Mouse (Mus musculus) CH12.LX (cell line): ENCODE measurements around the gene Syngap1. TPM values are rescaled to one million over a fixed set of nuclear protein-coding genes. Genes with fewer than 3 reads are reported as not detected.

Experiments used
- DNase-seq: peaks from one replicate; pipeline ENCODE4 v3.0.0-alpha.2; 2013; ENCODE audit errors: extremely low read depth
- H3K27ac ChIP-seq: 2 replicates; pipeline ENCODE4 v1.5.1; 2012; ENCODE audit warnings: low read depth, mild to moderate bottlenecking, control low read depth, moderate library complexity; ENCODE audit not compliant: insufficient read depth
- H3K27me3 ChIP-seq: replicated peaks from 2 replicates; pipeline ENCODE3; 2012; ENCODE audit warnings: inconsistent platforms
- H3K36me3 ChIP-seq, 2 experiments: replicated peaks in 1 of 2; 2 replicates each; pipeline versions ENCODE3 to v1.6.1; 2012; ENCODE audit warnings: inconsistent platforms in 1 of 2, low read length in 1 of 2, mild to moderate bottlenecking in 1 of 2, mixed read lengths in 1 of 2, moderate library complexity in 1 of 2; ENCODE audit not compliant: control insufficient read depth in 1 of 2, insufficient read depth in 1 of 2
- H3K4me1 ChIP-seq, 2 experiments: 2 replicates each; pipeline ENCODE4 v1.6.1; 2012; ENCODE audit warnings: inconsistent platforms in 1 of 2, moderate library complexity in 1 of 2; ENCODE audit not compliant: insufficient read depth in 2 of 2, control insufficient read depth in 1 of 2
- H3K4me2 ChIP-seq: 2 replicates; pipeline ENCODE4 v1.6.1; 2012; ENCODE audit warnings: low read depth, mild to moderate bottlenecking, control low read depth; ENCODE audit not compliant: poor library complexity, insufficient read depth, severe bottlenecking
- H3K4me3 ChIP-seq, 3 experiments: fragments of 150-350 bp in 1 of 3; sonication (generic) in 1 of 3; replicated peaks in 1 of 3; 2 replicates each; pipeline versions ENCODE3 to v1.5.1; 2011 to 2012; ENCODE audit warnings: low read depth in 2 of 3, low read length in 2 of 3, mild to moderate bottlenecking in 2 of 3, moderate library complexity in 2 of 3, control low read depth in 1 of 3, improper control_type of control experiment in 1 of 3, inconsistent platforms in 1 of 3, mixed read lengths in 1 of 3; ENCODE audit not compliant: poor library complexity in 1 of 3
- H3K79me2 ChIP-seq: replicated peaks from 2 replicates; pipeline ENCODE4 v1.6.1; 2012; ENCODE audit warnings: mild to moderate bottlenecking, moderate library complexity; ENCODE audit not compliant: control insufficient read depth, poor library complexity, insufficient read depth, severe bottlenecking; ENCODE audit errors: extremely low read depth
- H3K9ac ChIP-seq: 2 replicates; pipeline ENCODE4 v1.6.1; 2012; ENCODE audit warnings: low read depth, mild to moderate bottlenecking, control low read depth, moderate library complexity; ENCODE audit not compliant: insufficient read depth
- H3K9me3 ChIP-seq: replicated peaks from 2 replicates; pipeline ENCODE3; 2012; ENCODE audit warnings: low read length, inconsistent platforms, mixed read lengths
- BHLHE40 ChIP-seq: IDR thresholded peaks from 2 replicates; pipeline ENCODE4 v1.6.1; 2011; ENCODE audit warnings: mild to moderate bottlenecking, low read depth, low read length, improper control_type of control experiment
- CTCF ChIP-seq, 2 experiments: IDR thresholded peaks in 1 of 2; conservative IDR thresholded peaks in 1 of 2; 2 replicates each; pipeline ENCODE4 v1.5.1; 2011 to 2012; ENCODE audit warnings: low read depth in 2 of 2, low read length in 2 of 2, improper control_type of control experiment in 1 of 2, inconsistent platforms in 1 of 2, mild to moderate bottlenecking in 1 of 2, moderate library complexity in 1 of 2
- ELF1 ChIP-seq: IDR thresholded peaks from 2 replicates; pipeline ENCODE4 v1.6.1; 2014; ENCODE audit warnings: low read depth, mild to moderate bottlenecking, inconsistent platforms, low read length, improper control_type of control experiment
- EP300 ChIP-seq: IDR thresholded peaks from 2 replicates; pipeline ENCODE4 v1.6.1; 2011; ENCODE audit warnings: low read length, improper control_type of control experiment
- JUN ChIP-seq: IDR thresholded peaks from 2 replicates; pipeline ENCODE4 v1.6.1; 2011; ENCODE audit warnings: low read depth, mild to moderate bottlenecking, low read length, improper control_type of control experiment, moderate library complexity; ENCODE audit not compliant: insufficient read depth
- KAT2A ChIP-seq: IDR thresholded peaks from 2 replicates; pipeline ENCODE4 v1.6.1; 2012; ENCODE audit warnings: low read length, improper control_type of control experiment, inconsistent platforms; ENCODE audit not compliant: insufficient replicate concordance
- MAFK ChIP-seq: IDR thresholded peaks from 2 replicates; pipeline ENCODE4 v1.6.1; 2011; ENCODE audit warnings: low read length, improper control_type of control experiment; ENCODE audit not compliant: insufficient replicate concordance
- MAX ChIP-seq: IDR thresholded peaks from 2 replicates; pipeline ENCODE4 v1.6.1; 2011; ENCODE audit warnings: low read length, improper control_type of control experiment
- POLR2AphosphoS2 ChIP-seq: IDR thresholded peaks from 2 replicates; pipeline ENCODE4 v1.6.1; 2011; ENCODE audit warnings: low read depth, low read length, improper control_type of control experiment
- RAD21 ChIP-seq: IDR thresholded peaks from 2 replicates; pipeline ENCODE4 v1.6.1; 2011; ENCODE audit warnings: low read depth, mild to moderate bottlenecking, low read length, improper control_type of control experiment, moderate library complexity
- RCOR1 ChIP-seq: conservative IDR thresholded peaks from 2 replicates; pipeline ENCODE4 v1.6.1; 2012; ENCODE audit warnings: low read depth, mild to moderate bottlenecking, inconsistent platforms, low read length, improper control_type of control experiment
- TBP ChIP-seq: conservative IDR thresholded peaks from 2 replicates; pipeline ENCODE4 v1.6.1; 2011; ENCODE audit warnings: low read depth, low read length, improper control_type of control experiment
- UBTF ChIP-seq: IDR thresholded peaks from 2 replicates; pipeline ENCODE4 v1.6.1; 2012; ENCODE audit warnings: low read depth, mild to moderate bottlenecking, inconsistent platforms, low read length, improper control_type of control experiment, moderate library complexity
- USF2 ChIP-seq: conservative IDR thresholded peaks from 2 replicates; pipeline ENCODE4 v1.6.1; 2011; ENCODE audit warnings: low read depth, low read length, improper control_type of control experiment
- ZKSCAN1 ChIP-seq: IDR thresholded peaks from 2 replicates; pipeline ENCODE4 v1.6.1; 2012; ENCODE audit warnings: low read depth, inconsistent platforms, low read length, improper control_type of control experiment, borderline replicate concordance
- ZNF384 ChIP-seq: IDR thresholded peaks from 2 replicates; pipeline ENCODE4 v1.6.1; 2012; ENCODE audit warnings: low read depth, low read length, improper control_type of control experiment, inconsistent platforms
- dilution Hi-C: fragments of 300-500 bp; cut with MboI; formaldehyde crosslinking; loops from 2 replicates; pipeline ENCODE4 v1.14.3; 2020; ENCODE audit warnings: low sequenced_read_pairs; ENCODE audit not compliant: extremely low pct_unique_long_range_greater_than_20kb, extremely low pct_ligation_motif_present
- in situ Hi-C: fragments of 300-500 bp; cut with MboI; formaldehyde crosslinking; loops from 3 replicates; pipeline ENCODE4 v1.14.3; 2019; ENCODE audit warnings: low sequenced_read_pairs, low pct_ligation_motif_present, low pct_unique_long_range_greater_than_20kb, mixed read lengths
- polyA plus RNA-seq: library from polyadenylated mRNA; unstranded; fragments of >175 nt; gene quantifications from 2 replicates; pipeline ENCODE4 v1.2.1, GENCODE M21; 2012; ENCODE audit warnings: low read depth; ENCODE audit not compliant: insufficient read length
- total RNA-seq, 2 experiments: library from RNA; depleted of rRNA; stranded (reverse); fragments of 300-350 nt in 1 of 2; fragments of >200 nt in 1 of 2; gene quantifications; 2 replicates each; pipeline ENCODE4 v1.2.3; 2012 to 2014

Syngap1 gene
- total and polyA plus RNA-seq, 3 experiments, result 1.3 to 2.4 TPM; not detected in 1

DNA sequence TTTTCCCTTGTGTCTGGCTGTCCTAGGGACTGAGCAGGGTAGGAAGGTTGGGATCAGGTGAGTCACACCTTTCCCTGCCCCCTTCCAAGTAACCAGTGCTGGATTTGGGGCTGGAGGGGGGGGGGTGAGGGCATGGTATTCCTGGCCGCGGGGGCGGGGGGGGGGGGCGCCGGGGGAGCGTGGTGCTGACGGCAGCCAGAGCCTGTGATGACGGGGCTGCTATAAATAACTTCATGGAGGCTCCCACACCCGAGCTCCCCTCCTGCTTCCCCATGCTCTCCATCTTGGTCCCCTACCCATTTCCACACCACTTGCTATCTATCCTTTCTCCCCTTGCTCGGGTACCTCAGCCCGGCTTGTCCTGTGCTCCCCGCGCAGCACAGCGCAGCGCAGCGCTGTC lies 12.7 kb downstream of the Syngap1 start:
- TF ChIP-seq BHLHE40, result no peak
- Histone ChIP-seq H3K4me1 (peaks cover 3 to 5% of the 10 kb centered on the region in 2 experiments; a peak in 3 of 4 replicates), H3K27ac (no peak overlapping the region), H3K27me3 (peaks cover 56% of the 10 kb centered on the region), H3K4me3 (no peak overlapping the region), H3K9me3 (no peaks in the 10 kb centered on the region), H3K36me3 (peaks cover 0 to 8% of the 10 kb centered on the region in 2 experiments), H3K79me2 (no peaks in the 10 kb centered on the region), H3K4me2 (no peak overlapping the region), H3K9ac (no peak overlapping the region)
- dilution Hi-C loops, result no loop called here
- no peak for DNase-seq
- in situ Hi-C loops, result no loop called here

DNA sequence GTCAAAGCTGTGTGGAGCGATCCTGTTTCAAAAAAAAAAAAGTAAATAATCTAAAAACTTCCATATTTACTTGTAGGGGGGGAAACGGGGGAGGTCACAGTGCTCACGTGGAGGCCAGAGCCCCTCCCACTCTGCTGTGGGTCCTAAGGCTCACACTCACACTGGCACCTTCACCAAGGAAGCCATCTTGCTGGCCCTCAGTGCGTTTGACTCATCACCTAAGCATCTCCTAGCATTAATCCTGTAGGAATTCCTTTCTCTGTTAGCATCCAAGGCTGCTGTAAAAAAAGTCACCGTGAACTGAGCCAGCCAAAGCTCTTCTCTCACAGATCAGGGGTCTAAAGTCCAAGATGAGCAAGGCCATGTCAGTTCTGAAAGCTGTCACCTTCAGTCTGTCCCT lies 15.3 kb downstream of the Syngap1 start:
- no peaks in the 10 kb centered on the region for H3K4me1 ChIP-seq
- TF ChIP-seq USF2 (no peak), BHLHE40 (no peak), RCOR1 (no peak), TBP (no peak), KAT2A (no peak), RAD21 (no peak), ELF1 (no peak), UBTF (no peak), EP300 (no peak), MAX (no peak), MAFK (no peak), JUN (no peak), ZNF384 (no peak), CTCF (conservative IDR thresholded peaks at IDR 0.05 in 1 of 2, IDR thresholded peaks at IDR 0.05 in 1 of 2; ENCODE audit: low read depth in 2 of 2, low read length in 2 of 2) (no peak), POLR2AphosphoS2 (no peak), ZKSCAN1 (no peak)
- H3K36me3 ChIP-seq, result peaks cover 3 to 17% of the 10 kb centered on the region in 2 experiments
- H3K4me2 ChIP-seq, result no peak overlapping the region
- in situ Hi-C loops (no loop called here), dilution Hi-C loops (no loop called here)
- H3K27me3 ChIP-seq, result peaks cover 37% of the 10 kb centered on the region
- no peak overlapping the region for H3K9ac ChIP-seq
- H3K27ac ChIP-seq, result no peak overlapping the region
- no peak for DNase-seq
- no peak overlapping the region for H3K4me3 ChIP-seq
- no peaks in the 10 kb centered on the region for H3K79me2 ChIP-seq
- no peaks in the 10 kb centered on the region for H3K9me3 ChIP-seq
